ENCODE assay signal across 8 mouse cellular contexts in the genomic region with DNA sequence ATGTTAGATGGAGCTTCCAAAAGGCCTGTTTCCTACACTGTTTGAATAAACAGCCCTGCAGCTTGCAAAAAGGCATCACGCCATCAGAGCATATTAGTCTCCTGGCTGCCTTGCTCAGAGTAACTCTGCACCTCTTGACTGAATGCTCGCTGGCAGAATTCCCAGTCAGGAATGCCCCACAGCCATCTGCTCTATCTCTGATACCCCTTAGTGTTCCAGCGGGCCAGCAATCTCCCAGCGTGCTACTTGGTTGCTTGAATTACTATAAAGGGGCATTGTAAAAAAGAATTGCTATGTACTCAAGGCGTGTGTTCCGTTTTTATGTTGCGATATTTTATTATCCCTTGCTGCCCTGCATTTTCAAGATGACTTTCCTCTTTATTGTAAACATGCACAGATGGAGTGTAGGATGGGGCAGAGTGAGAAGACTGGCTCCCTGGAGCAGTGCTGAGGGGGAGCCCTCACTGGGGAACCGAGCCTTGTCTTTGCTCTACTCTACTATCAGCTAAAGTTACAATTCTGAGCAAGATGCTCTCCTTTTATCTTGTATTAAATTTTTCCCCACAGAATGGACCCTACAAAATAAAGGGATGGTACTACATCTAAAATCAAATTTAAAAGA. TPM values are rescaled to one million over a fixed set of nuclear protein-coding genes. Genes with fewer than 3 reads are reported as not detected.
DNase-seq lines count a peak whose midpoint lies in the region; ATAC-seq lines count a peak whose summit lies in the region.

No protein-coding gene starts in this region.

- H3K4me1 ChIP-seq in intestine, embryonic 15.5 days (replicated peaks): no peaks in the 10 kb centered on the region
- H3K4me1 ChIP-seq in neural tube, embryonic 14.5 days (ENCODE audit: control insufficient read depth, insufficient read depth, low read length): peaks cover 10% of the 10 kb centered on the region; the same call in 1 of the 2 replicates

- H3K27me3 ChIP-seq in intestine, embryonic 15.5 days (replicated peaks): no peaks in the 10 kb centered on the region
- H3K27me3 ChIP-seq in neural tube, embryonic 14.5 days (ENCODE audit: control insufficient read depth, insufficient read depth, low read length): no peaks in the 10 kb centered on the region

- H3K4me3 ChIP-seq in intestine, embryonic 15.5 days (replicated peaks): no peak overlapping the region
- H3K4me3 ChIP-seq in neural tube, embryonic 14.5 days (ENCODE audit: low read depth, low read length): no peak overlapping the region

- H3K9me3 ChIP-seq in intestine, embryonic 15.5 days: no peaks in the 10 kb centered on the region
- no peaks in the 10 kb centered on the region for H3K9me3 ChIP-seq in neural tube, embryonic 14.5 days (ENCODE audit: control insufficient read depth, low read length)

- WGBS in intestine, embryonic 15.5 days: 17% methylated on average over 8 of the region's 8 CpGs
- 23% methylated on average over 8 of the region's 8 CpGs for WGBS in neural tube, embryonic 14.5 days

- H3K9ac ChIP-seq in intestine, embryonic 15.5 days: no peak overlapping the region
- H3K9ac ChIP-seq in neural tube, embryonic 14.5 days (replicated peaks; ENCODE audit: low read depth, low read length): no peak overlapping the region

- peak; percentile 15 for DNase-seq in 3T3-L1 (ENCODE audit: low read depth, low spot score)
- peak; percentile 6 for DNase-seq in NIH3T3 (ENCODE audit: low read depth)
- DNase-seq in frontal cortex, postnatal 25 days (ENCODE audit: low spot score in 2 of 2): peak; percentile 5 to 36
- no peak for DNase-seq in thymus, postnatal 25 days
- DNase-seq in kidney, adult 8-10 months: no peak

- H3K4me2 ChIP-seq in intestine, embryonic 15.5 days (replicated peaks): no peak overlapping the region
- no peak overlapping the region for H3K4me2 ChIP-seq in neural tube, embryonic 14.5 days (ENCODE audit: low read depth, low read length)

- no peak overlapping the region for H3K27ac ChIP-seq in intestine, embryonic 15.5 days
- peak overlapping the region; percentile 70 for H3K27ac ChIP-seq in neural tube, embryonic 14.5 days (ENCODE audit: low read depth, low read length)

- ATAC-seq in intestine, embryonic 15.5 days: peak; percentile 94
- ATAC-seq in neural tube, embryonic 14.5 days (ENCODE audit: low read depth): peak; percentile 94
- no peak for ATAC-seq in erythroblast, adult 5-6 weeks (replicated peaks; ENCODE audit: low FRiP score, poor library complexity, severe bottlenecking)

- no peaks in the 10 kb centered on the region for H3K36me3 ChIP-seq in intestine, embryonic 15.5 days
- H3K36me3 ChIP-seq in neural tube, embryonic 14.5 days (ENCODE audit: control insufficient read depth, insufficient read depth, low read length): no peaks in the 10 kb centered on the region

RNA-seq across cellular contexts. Expression of gene Sv2c, which starts 43.3 kb away (rescaled TPM):
- polyA plus RNA-seq in intestine, embryonic 15.5 days (2015; fragmentation: Nextera tagmentation; extraction: Ambion mirVana): 2.1 and 2.6 TPM in 2 replicates
- 53.9 and 58.0 TPM in 2 replicates for polyA plus RNA-seq in neural tube, embryonic 14.5 days (2014; fragmentation: Nextera tagmentation; extraction: Ambion mirVana)
- total RNA-seq in erythroblast, adult 5-6 weeks (2015; ENCODE audit: low replicate concordance): 0.21 TPM in 1 of 2 replicates, not detected in the other
- total RNA-seq in erythroblast, adult 5-6 weeks (2017; ENCODE audit: low replicate concordance): 0.09 and 0.14 TPM in 2 replicates

Comparison
In these comparisons a context has a peak if more than half of its experiments do, and no peak if none do; other contexts are left out.
1. DNase-seq: peak in 3T3-L1 (single experiment), NIH3T3 (single experiment) and frontal cortex, postnatal 25 days (2 of 2); none in thymus, postnatal 25 days (single experiment) and kidney, adult 8-10 months (0 of 2).
2. RNA of gene Sv2c, which starts 43.3 kb away (polyA plus RNA-seq): 53.9 to 58.0 TPM in neural tube, embryonic 14.5 days; 2.1 to 2.6 TPM in intestine, embryonic 15.5 days; every median in the first group is over 10 times any median in the second.